Mouse (Mus musculus): ENCODE results near the gene Uvrag. TPM values are rescaled to one million over a fixed set of nuclear protein-coding genes. Genes with fewer than 3 reads are reported as not detected.

Uvrag gene
- total and polyA plus RNA-seq, 3 experiments = 13.1 to 29.9 (median 23.3) TPM

GRCm38 (mm10) chr7:99155311-99156289 lies 14.7 kb upstream of the Uvrag start:
- H3K36me3 ChIP-seq (replicated peaks) = no peaks in the 10 kb centered on the region
- H3K9me3 ChIP-seq (replicated peaks) = no peaks in the 10 kb centered on the region
- no peak overlapping the region; the same call in 1 of the 2 replicates for H3K4me3 ChIP-seq (ENCODE audit: low read depth, low read length)
- H3K27me3 ChIP-seq (ENCODE audit: insufficient read depth, low read length) = peaks cover 47% of the 10 kb centered on the region
- TF ChIP-seq GATA1 (IDR thresholded peaks at IDR 0.05; ENCODE audit: borderline replicate concordance, low read length) (no peak), POLR2AphosphoS5 (IDR thresholded peaks at IDR 0.05; ENCODE audit: insufficient replicate concordance, low read depth, low read length) (no peak), GATA2 (IDR thresholded peaks at IDR 0.05; ENCODE audit: borderline replicate concordance, low read depth, low read length) (no peak), CTCF (IDR thresholded peaks at IDR 0.05; ENCODE audit: low read depth, low read length) (no peak), TAL1 (conservative IDR thresholded peaks at IDR 0.05; ENCODE audit: low read depth, low read length) (no peak)
- ATAC-seq (ENCODE audit: extremely low read depth, insufficient number of reproducible peaks, low FRiP score, poor library complexity, severe bottlenecking) (no peak), DNase-seq (ENCODE audit: low spot score) (peak; percentile 66)
- H3K4me1 ChIP-seq (ENCODE audit: insufficient read depth, low read depth, low read length) = peaks cover 31% of the 10 kb centered on the region

- TF ChIP-seq GATA2 (IDR thresholded peaks at IDR 0.05; ENCODE audit: borderline replicate concordance, low read depth, low read length) (no peak), CTCF (IDR thresholded peaks at IDR 0.05; ENCODE audit: low read depth, low read length) (no peak), TAL1 (conservative IDR thresholded peaks at IDR 0.05; ENCODE audit: low read depth, low read length) (no peak), POLR2AphosphoS5 (IDR thresholded peaks at IDR 0.05; ENCODE audit: insufficient replicate concordance, low read depth, low read length) (no peak)
- Histone ChIP-seq H3K4me1 (ENCODE audit: insufficient read depth, low read depth, low read length) (peaks cover 28% of the 10 kb centered on the region), H3K4me3 (ENCODE audit: low read depth, low read length) (peak overlapping the region; percentile 48; the same call in 1 of the 2 replicates), H3K36me3 (replicated peaks) (no peaks in the 10 kb centered on the region), H3K9me3 (replicated peaks) (no peaks in the 10 kb centered on the region), H3K27me3 (ENCODE audit: insufficient read depth, low read length) (peaks cover 48% of the 10 kb centered on the region)
- ATAC-seq (ENCODE audit: extremely low read depth, insufficient number of reproducible peaks, low FRiP score, poor library complexity, severe bottlenecking) = no peak
- DNase-seq (ENCODE audit: low spot score) = no peak
These were observed 13.8 kb upstream of the Uvrag start for GRCm38 (mm10) chr7:99154648-99155151.

- no peak for ATAC-seq (ENCODE audit: extremely low read depth, insufficient number of reproducible peaks, low FRiP score, poor library complexity, severe bottlenecking)
- H3K9me3 ChIP-seq (replicated peaks) = no peaks in the 10 kb centered on the region
- no peak for DNase-seq (ENCODE audit: low spot score)
- TF ChIP-seq CTCF (IDR thresholded peaks at IDR 0.05; ENCODE audit: low read depth, low read length) (no peak), GATA1 (IDR thresholded peaks at IDR 0.05; ENCODE audit: borderline replicate concordance, low read length) (no peak), GATA2 (IDR thresholded peaks at IDR 0.05; ENCODE audit: borderline replicate concordance, low read depth, low read length) (no peak), TAL1 (conservative IDR thresholded peaks at IDR 0.05; ENCODE audit: low read depth, low read length) (no peak), POLR2AphosphoS5 (IDR thresholded peaks at IDR 0.05; ENCODE audit: insufficient replicate concordance, low read depth, low read length) (no peak)
- peaks cover 42% of the 10 kb centered on the region for H3K27me3 ChIP-seq (ENCODE audit: insufficient read depth, low read length)
- no peak overlapping the region for H3K4me3 ChIP-seq (ENCODE audit: low read depth, low read length)
- H3K36me3 ChIP-seq (replicated peaks) = no peaks in the 10 kb centered on the region
- peaks cover 28% of the 10 kb centered on the region for H3K4me1 ChIP-seq (ENCODE audit: insufficient read depth, low read depth, low read length)
These were observed 12.8 kb upstream of the Uvrag start for GRCm38 (mm10) chr7:99153686-99154202.

GRCm38 (mm10) chr7:99152756-99153155 lies 11.8 kb upstream of the Uvrag start:
- DNase-seq (ENCODE audit: low spot score) (no peak), ATAC-seq (ENCODE audit: extremely low read depth, insufficient number of reproducible peaks, low FRiP score, poor library complexity, severe bottlenecking) (no peak)
- peaks cover 41% of the 10 kb centered on the region for H3K27me3 ChIP-seq (ENCODE audit: insufficient read depth, low read length)
- H3K4me1 ChIP-seq (ENCODE audit: insufficient read depth, low read depth, low read length) = peaks cover 28% of the 10 kb centered on the region
- no peaks in the 10 kb centered on the region for H3K9me3 ChIP-seq (replicated peaks)
- H3K36me3 ChIP-seq (replicated peaks) = no peaks in the 10 kb centered on the region
- no peak for TF ChIP-seq CTCF (IDR thresholded peaks at IDR 0.05; ENCODE audit: low read depth, low read length)
- TF ChIP-seq POLR2AphosphoS5 (IDR thresholded peaks at IDR 0.05; ENCODE audit: insufficient replicate concordance, low read depth, low read length) = no peak
- no peak for TF ChIP-seq GATA2 (IDR thresholded peaks at IDR 0.05; ENCODE audit: borderline replicate concordance, low read depth, low read length)
- TF ChIP-seq GATA1 (IDR thresholded peaks at IDR 0.05; ENCODE audit: borderline replicate concordance, low read length) = no peak
- no peak for TF ChIP-seq TAL1 (conservative IDR thresholded peaks at IDR 0.05; ENCODE audit: low read depth, low read length)
- H3K4me3 ChIP-seq (ENCODE audit: low read depth, low read length) = no peak overlapping the region

GRCm38 (mm10) chr7:99151342-99151741 lies 10.4 kb upstream of the Uvrag start:
- no peak overlapping the region for H3K4me3 ChIP-seq (ENCODE audit: low read depth, low read length)
- peak; percentile 36 for DNase-seq (ENCODE audit: low spot score)
- ATAC-seq (ENCODE audit: extremely low read depth, insufficient number of reproducible peaks, low FRiP score, poor library complexity, severe bottlenecking) = peak; percentile 89
- H3K9me3 ChIP-seq (replicated peaks) = no peaks in the 10 kb centered on the region
- H3K36me3 ChIP-seq (replicated peaks) = no peaks in the 10 kb centered on the region
- peaks cover 40% of the 10 kb centered on the region for H3K27me3 ChIP-seq (ENCODE audit: insufficient read depth, low read length)
- H3K4me1 ChIP-seq (ENCODE audit: insufficient read depth, low read depth, low read length) = peaks cover 34% of the 10 kb centered on the region
- TF ChIP-seq CTCF (IDR thresholded peaks at IDR 0.05; ENCODE audit: low read depth, low read length) (peak; percentile 97), POLR2AphosphoS5 (IDR thresholded peaks at IDR 0.05; ENCODE audit: insufficient replicate concordance, low read depth, low read length) (no peak)

GRCm38 (mm10) chr7:99149017-99149416 lies 8.1 kb upstream of the Uvrag start:
- DNase-seq (ENCODE audit: low spot score) (no peak), ATAC-seq (ENCODE audit: extremely low read depth, insufficient number of reproducible peaks, low FRiP score, poor library complexity, severe bottlenecking) (no peak)
- TF ChIP-seq GATA1 (IDR thresholded peaks at IDR 0.05; ENCODE audit: borderline replicate concordance, low read length) = no peak
- Histone ChIP-seq H3K36me3 (replicated peaks) (no peaks in the 10 kb centered on the region), H3K4me3 (ENCODE audit: low read depth, low read length) (no peak overlapping the region), H3K4me1 (ENCODE audit: insufficient read depth, low read depth, low read length) (peaks cover 18% of the 10 kb centered on the region), H3K27me3 (ENCODE audit: insufficient read depth, low read length) (peaks cover 52% of the 10 kb centered on the region), H3K9me3 (replicated peaks) (no peaks in the 10 kb centered on the region)

Data from G1E (cell line).